Mouse (Mus musculus): ENCODE results near the gene Stk39.

DNA sequence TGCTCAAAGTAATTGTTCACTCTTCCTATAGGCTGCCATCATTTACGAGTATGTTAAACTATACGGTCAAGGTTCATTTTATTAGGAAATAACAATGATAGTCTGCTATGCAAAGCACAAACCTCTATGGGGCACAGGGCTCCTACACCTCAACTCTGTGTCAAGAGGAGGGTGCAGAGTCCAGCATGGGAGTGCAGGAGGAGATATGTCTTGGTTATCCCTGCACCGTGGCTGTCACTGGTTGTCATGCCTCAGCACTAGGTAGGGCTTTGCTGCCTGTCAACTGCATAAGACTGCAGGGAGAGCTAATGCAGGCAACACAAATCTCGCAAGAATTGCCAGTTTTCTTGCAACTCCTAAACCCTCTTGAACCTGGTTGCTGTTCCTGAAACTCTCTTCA, 108.9 kb downstream of the Stk39 start:
- TF ChIP-seq CTCF (IDR thresholded peaks at IDR 0.05; ENCODE audit: borderline replicate concordance, insufficient read depth, low read length), result no peak
- no peak for TF ChIP-seq POLR2A (IDR thresholded peaks at IDR 0.05; ENCODE audit: low read depth, low read length)
